Mouse (Mus musculus) C2C12 (cell line): Measurements from ENCODE around the gene Snai3. TPM values are rescaled to one million over a fixed set of nuclear protein-coding genes. Genes with fewer than 3 reads are reported as not detected.

Experiments used
- H3K27me3 ChIP-seq: one replicate; pipeline ENCODE4 v1.6.1; 2011; ENCODE audit not compliant: control insufficient read depth, insufficient read depth, insufficient read length
- H3K36me3 ChIP-seq: one replicate; pipeline ENCODE4 v1.6.1; 2011; ENCODE audit not compliant: control insufficient read depth, insufficient read depth
- H3K4me3 ChIP-seq: one replicate; pipeline ENCODE4 v1.5.1; 2011; ENCODE audit warnings: mild to moderate bottlenecking, control low read depth; ENCODE audit not compliant: poor library complexity, insufficient read depth, severe bottlenecking
- H3K79me2 ChIP-seq: one replicate; pipeline ENCODE4 v1.6.1; 2011; ENCODE audit not compliant: control insufficient read depth, insufficient read depth
- H3K79me3 ChIP-seq: one replicate; pipeline ENCODE4 v1.6.1; 2011; ENCODE audit warnings: low read depth, control low read depth
- H3ac ChIP-seq: one replicate; pipeline ENCODE3; 2011; ENCODE audit warnings: low read depth; ENCODE audit not compliant: control insufficient read depth, insufficient read length
- CEBPB ChIP-seq: IDR thresholded peaks from one replicate; pipeline ENCODE4 v1.6.1; 2011; ENCODE audit warnings: low read depth, mild to moderate bottlenecking, control low read depth, moderate library complexity
- CTCF ChIP-seq: IDR thresholded peaks from one replicate; pipeline ENCODE4 v1.5.1; 2011; ENCODE audit not compliant: control insufficient read depth, insufficient read depth, insufficient read length
- FOSL1 ChIP-seq: IDR thresholded peaks from one replicate; pipeline ENCODE4 v1.8.0; 2011; ENCODE audit warnings: mild to moderate bottlenecking, low read length; ENCODE audit not compliant: poor library complexity, insufficient read depth, severe bottlenecking
- MAX ChIP-seq: IDR thresholded peaks from one replicate; pipeline ENCODE4 v1.6.1; 2011; ENCODE audit warnings: mild to moderate bottlenecking, control low read depth
- MYOD1 ChIP-seq: IDR thresholded peaks from one replicate; pipeline ENCODE4 v1.6.1; 2011; ENCODE audit warnings: low read depth; ENCODE audit not compliant: control insufficient read depth, insufficient read length
- MYOG ChIP-seq: IDR thresholded peaks from one replicate; pipeline ENCODE4 v1.6.1; 2011; ENCODE audit not compliant: control insufficient read depth, insufficient read length; ENCODE audit errors: extremely low read depth
- USF1 ChIP-seq: IDR thresholded peaks from one replicate; pipeline ENCODE4 v1.6.1; 2011; ENCODE audit warnings: low read depth, mild to moderate bottlenecking, control low read depth, moderate library complexity
- polyA plus RNA-seq: library from polyadenylated mRNA; unstranded; fragments of >200 nt; fragmentation: generic; extraction: Trizol; gene quantifications from one replicate; pipeline ENCODE4 v1.2.1, GENCODE M21; 2012; ENCODE audit warnings: missing spikeins

Snai3 gene
- polyA plus RNA-seq, 1 experiment, result 0.08 TPM

GRCm38 (mm10) chr8:122423659-122424058, 36.9 kb downstream of the Snai3 start:
- H3K27me3 ChIP-seq, result peaks cover 2% of the 10 kb centered on the region
- peaks cover 2% of the 10 kb centered on the region for H3K36me3 ChIP-seq
- TF ChIP-seq FOSL1, result no peak
- TF ChIP-seq MAX, result no peak
- TF ChIP-seq CEBPB, result no peak
- TF ChIP-seq MYOG, result no peak
- no peak for TF ChIP-seq USF1
- TF ChIP-seq CTCF, result no peak
- TF ChIP-seq MYOD1, result no peak
- H3ac ChIP-seq, result no peak overlapping the region
- H3K79me3 ChIP-seq, result no peaks in the 10 kb centered on the region
- no peak overlapping the region for H3K4me3 ChIP-seq
- no peaks in the 10 kb centered on the region for H3K79me2 ChIP-seq

- H3K36me3 ChIP-seq, result peaks cover 6% of the 10 kb centered on the region
- H3K27me3 ChIP-seq, result no peaks in the 10 kb centered on the region
- H3ac ChIP-seq, result no peak overlapping the region
- no peak overlapping the region for H3K4me3 ChIP-seq
- TF ChIP-seq FOSL1 (no peak), CEBPB (no peak)
- no peaks in the 10 kb centered on the region for H3K79me2 ChIP-seq
- H3K79me3 ChIP-seq, result no peaks in the 10 kb centered on the region
Observed at GRCm38 (mm10) chr8:122423217-122423616, 37.3 kb downstream of the Snai3 start.

- H3K27me3 ChIP-seq, result no peaks in the 10 kb centered on the region
- H3K79me2 ChIP-seq, result no peaks in the 10 kb centered on the region
- TF ChIP-seq USF1, result no peak
- TF ChIP-seq MYOG, result no peak
- no peak for TF ChIP-seq MYOD1
- TF ChIP-seq FOSL1, result no peak
- TF ChIP-seq CTCF, result no peak
- TF ChIP-seq CEBPB, result no peak
- no peak for TF ChIP-seq MAX
- H3K36me3 ChIP-seq, result peaks cover 14% of the 10 kb centered on the region
- no peak within 1 kb of the TSS for H3ac ChIP-seq
- H3K79me3 ChIP-seq, result no peaks in the 10 kb centered on the region
- no peak within 1 kb of the TSS for H3K4me3 ChIP-seq
Observed at GRCm38 (mm10) chr8:122421376-122422070, 39.0 kb downstream of the Snai3 start, which contains the start of gene Il17c. Il17c (plus strand) TSS chr8:122422020.

GRCm38 (mm10) chr8:122419881-122420555, 40.5 kb downstream of the Snai3 start:
- Histone ChIP-seq H3K79me2 (no peaks in the 10 kb centered on the region), H3K36me3 (peaks cover 29% of the 10 kb centered on the region)
- TF ChIP-seq MAX (no peak), FOSL1 (no peak), CEBPB (no peak), MYOG (no peak), USF1 (no peak), MYOD1 (no peak), CTCF (no peak)

GRCm38 (mm10) chr8:122415554-122415953, 45.0 kb downstream of the Snai3 start:
- no peaks in the 10 kb centered on the region for H3K27me3 ChIP-seq
- no peaks in the 10 kb centered on the region for H3K79me2 ChIP-seq
- H3K79me3 ChIP-seq, result no peaks in the 10 kb centered on the region
- H3K4me3 ChIP-seq, result no peak overlapping the region
- H3ac ChIP-seq, result no peak overlapping the region
- peaks cover 65% of the 10 kb centered on the region for H3K36me3 ChIP-seq
- no peak for TF ChIP-seq CEBPB
- TF ChIP-seq MYOD1, result no peak
- no peak for TF ChIP-seq MAX
- no peak for TF ChIP-seq USF1
- no peak for TF ChIP-seq FOSL1
- no peak for TF ChIP-seq MYOG
- TF ChIP-seq CTCF, result no peak

More at GRCm38 (mm10) chr8:122419881-122420555, 40.5 kb downstream of the Snai3 start:
- no peaks in the 10 kb centered on the region for H3K27me3 ChIP-seq
- no peaks in the 10 kb centered on the region for H3K79me3 ChIP-seq
- H3K4me3 ChIP-seq, result no peak overlapping the region
- H3ac ChIP-seq, result no peak overlapping the region

- Histone ChIP-seq H3ac (no peak overlapping the region), H3K4me3 (no peak overlapping the region), H3K36me3 (peaks cover 77% of the 10 kb centered on the region), H3K79me2 (no peaks in the 10 kb centered on the region), H3K27me3 (no peaks in the 10 kb centered on the region), H3K79me3 (no peaks in the 10 kb centered on the region)
- no peak for TF ChIP-seq MYOG
- no peak for TF ChIP-seq FOSL1
- no peak for TF ChIP-seq CTCF
- TF ChIP-seq USF1, result no peak
- no peak for TF ChIP-seq MYOD1
- no peak for TF ChIP-seq CEBPB
- no peak for TF ChIP-seq MAX
Observed at GRCm38 (mm10) chr8:122414311-122414710, 46.2 kb downstream of the Snai3 start.
